Mouse (Mus musculus): ENCODE results near the gene Ercc8.

DNA sequence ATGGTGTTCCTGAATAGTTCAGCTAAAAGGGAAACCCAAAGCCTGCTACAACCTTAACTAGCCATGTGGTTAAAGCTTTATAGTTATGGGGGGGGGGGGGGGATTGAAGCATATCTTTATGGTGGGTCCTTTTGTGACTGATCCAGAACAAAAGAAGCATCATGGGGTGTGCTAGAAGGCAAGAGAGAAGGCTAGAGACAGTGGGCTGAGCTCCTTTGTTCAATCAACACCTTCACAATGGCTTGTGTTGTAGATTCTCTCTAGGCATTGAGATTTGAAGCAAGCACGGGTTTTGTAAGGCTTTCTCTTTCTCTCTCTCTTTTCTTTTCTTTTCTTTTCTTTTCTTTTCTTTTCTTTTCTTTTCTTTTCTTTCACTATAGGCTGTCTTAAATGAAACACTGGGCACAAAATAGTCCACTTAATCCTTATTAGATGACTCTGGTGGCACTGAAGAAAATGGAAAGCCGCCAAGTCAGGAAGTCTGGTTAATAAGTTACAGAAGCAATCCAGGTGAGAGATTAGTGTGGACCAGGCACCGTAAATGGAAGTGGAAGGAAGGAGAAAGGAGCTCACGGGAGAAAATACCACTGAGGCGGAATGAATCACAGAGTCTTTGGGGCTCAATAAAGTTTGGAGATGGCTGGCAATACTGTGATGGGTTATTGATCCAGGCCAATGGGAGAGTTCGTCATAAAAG, 71.3 kb downstream of the Ercc8 start:
- no peak for TF ChIP-seq CTCF (IDR thresholded peaks at IDR 0.05; ENCODE audit: borderline replicate concordance, extremely low read depth, insufficient read depth, insufficient read length)
- no peak for TF ChIP-seq POLR2A (IDR thresholded peaks at IDR 0.05; ENCODE audit: borderline replicate concordance, extremely low read depth, insufficient read depth, insufficient read length, poor library complexity, severe bottlenecking)

All from brain, embryonic 14.5 days (tissue).